Mouse (Mus musculus): ENCODE data around the gene Tmem163.

Tmem163 gene

DNA sequence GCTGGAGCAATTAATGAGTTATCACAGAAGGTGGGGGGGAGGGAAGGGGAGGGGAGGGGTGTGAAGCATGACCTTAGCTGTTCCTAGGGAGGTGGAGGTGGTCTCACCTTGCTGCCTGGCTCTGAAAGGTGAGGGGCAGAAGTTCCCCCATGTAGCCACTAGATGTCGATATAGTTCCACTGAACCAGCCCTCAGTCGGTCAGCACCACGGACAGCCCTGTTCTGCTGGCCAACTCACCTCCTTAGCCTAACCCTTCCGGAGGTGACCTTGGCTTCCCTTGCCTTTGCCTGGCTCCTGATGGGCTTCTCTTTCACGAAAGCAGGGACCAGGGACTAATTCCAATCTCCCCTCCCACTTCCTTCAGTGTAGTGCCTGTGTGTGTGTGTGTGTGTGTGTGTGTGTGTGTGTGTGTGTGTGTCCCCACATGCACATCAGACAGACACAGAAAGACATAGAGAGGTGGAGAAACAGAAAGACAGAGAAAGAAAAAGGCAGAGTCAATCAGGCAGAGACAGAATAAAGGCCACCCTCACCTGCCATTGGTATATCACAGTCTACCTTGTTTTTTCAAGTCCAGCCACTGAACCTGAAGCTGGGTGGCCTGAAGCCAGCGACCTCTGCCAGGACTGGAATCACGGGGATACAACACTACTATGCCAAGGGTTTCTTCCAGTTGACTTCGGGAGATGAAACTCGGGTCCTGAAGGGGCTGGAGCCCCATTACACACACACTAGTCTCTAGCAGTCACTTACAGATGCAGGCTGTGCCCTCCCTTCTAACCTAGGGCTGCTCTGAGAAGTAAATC, 182.4 kb downstream of the Tmem163 start:
- DNase-seq: peak; percentile 82

- peak; percentile 66 for DNase-seq
Measured at GRCm38 (mm10) chr1:127487161-127487560, 192.2 kb downstream of the Tmem163 start.

GRCm38 (mm10) chr1:127484826-127485225, 194.5 kb downstream of the Tmem163 start:
- peak; percentile 68 for DNase-seq

DNA sequence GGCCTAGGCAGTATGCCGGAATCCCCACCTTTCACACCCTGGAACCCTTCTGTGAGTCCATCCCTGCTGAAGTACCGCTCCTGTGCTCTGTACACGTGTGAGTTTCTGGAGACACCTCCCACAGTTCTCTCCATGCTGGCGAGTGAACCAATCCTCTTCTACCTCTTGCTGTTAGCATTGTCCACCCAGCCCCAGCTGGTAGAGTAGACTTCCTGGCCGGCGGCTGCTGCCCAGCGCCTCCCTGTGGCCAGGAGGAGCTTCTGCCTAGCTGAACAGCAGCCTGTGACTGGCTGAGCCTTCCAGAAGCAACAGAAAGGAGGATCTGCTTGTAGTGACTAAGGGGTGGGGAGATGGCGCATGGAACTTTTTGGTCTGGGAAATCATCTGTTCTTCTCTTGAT, 195.2 kb downstream of the Tmem163 start:
- DNase-seq: peak; percentile 22

GRCm38 (mm10) chr1:127482911-127483310, 196.4 kb downstream of the Tmem163 start:
- no peak for DNase-seq

DNA sequence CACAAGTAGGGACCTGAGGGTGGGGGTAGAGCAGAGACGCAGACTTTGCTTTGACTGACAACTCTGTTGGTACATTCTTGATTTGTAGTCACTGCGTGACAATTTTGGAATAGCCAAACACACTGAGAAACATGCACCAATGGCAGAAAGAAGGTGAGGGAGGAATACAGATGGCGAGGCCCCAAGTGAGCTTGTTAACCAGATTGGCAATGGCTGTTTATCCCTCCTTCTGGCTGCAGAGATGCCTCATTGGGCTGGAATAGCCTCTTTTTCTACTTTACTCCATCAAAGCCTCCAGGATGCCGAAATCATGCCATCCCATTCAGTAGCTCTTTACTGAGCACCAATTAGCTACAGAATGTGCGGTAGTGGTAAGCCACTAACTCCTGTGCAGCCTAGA, 203.6 kb downstream of the Tmem163 start:
- DNase-seq: no peak

- no peak for DNase-seq
Measured at GRCm38 (mm10) chr1:127470175-127470574, 209.2 kb downstream of the Tmem163 start.

DNA sequence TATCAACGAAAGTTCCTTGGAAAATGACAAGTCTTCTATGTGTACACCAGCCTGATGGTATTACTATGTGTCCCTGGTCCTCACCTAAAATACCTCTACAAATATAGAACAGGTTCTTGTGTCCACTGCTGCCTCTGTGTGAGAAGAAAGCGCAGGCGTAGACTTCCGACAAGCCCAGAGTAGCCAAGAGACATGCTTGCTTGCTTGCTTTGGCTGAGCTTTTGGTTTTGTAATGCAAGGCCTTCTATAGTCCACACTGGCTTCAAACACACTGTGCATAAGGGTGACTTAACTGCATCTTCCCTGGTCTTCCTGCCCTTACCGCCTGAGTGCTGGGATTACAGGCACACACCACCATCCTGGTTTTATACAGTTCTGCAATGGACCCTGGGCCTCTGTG, 212.1 kb downstream of the Tmem163 start:
- no peak for DNase-seq

- no peak for DNase-seq
Measured at GRCm38 (mm10) chr1:127465292-127465691, 214.1 kb downstream of the Tmem163 start.

DNA sequence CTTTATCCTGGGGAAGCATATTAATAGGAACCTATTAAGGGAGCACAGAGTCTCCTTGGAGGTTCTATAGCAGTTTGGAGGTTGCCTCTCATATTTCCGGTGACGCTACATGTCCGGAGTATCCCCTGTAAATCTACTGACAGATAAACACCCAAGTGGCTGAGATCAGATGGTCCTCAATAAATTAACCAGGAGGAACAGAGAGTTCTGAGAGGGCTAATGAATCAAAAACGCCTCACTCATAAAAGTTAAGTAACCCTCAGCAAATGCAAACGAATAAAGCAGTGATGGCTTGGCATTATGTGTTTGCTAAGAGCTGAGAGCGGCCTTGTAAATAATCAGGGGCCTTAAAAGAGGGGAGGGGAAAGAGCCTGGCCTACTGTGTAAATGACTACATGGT, 215.3 kb downstream of the Tmem163 start:
- no peak for DNase-seq

DNA sequence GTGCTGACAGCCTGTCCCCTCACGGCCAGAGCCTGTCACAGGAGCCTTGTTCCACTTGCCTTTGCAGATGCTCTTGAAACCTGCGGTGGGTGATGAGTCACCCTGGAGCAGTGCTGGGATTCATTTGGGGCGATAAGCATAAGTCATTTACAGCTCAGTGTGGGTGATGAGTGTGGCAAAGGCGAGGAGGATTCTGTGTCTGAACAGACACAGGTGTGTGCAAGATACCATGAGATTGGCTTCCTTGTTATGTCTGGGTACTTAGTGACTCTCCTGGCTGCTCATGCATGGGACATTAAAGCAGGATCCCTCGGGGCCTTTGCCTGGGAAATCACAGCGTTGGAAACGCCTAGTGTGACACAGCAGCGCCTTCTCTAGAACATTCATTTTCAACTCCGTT, 218.3 kb downstream of the Tmem163 start:
- DNase-seq: no peak

GRCm38 (mm10) chr1:127459576-127459975, 219.8 kb downstream of the Tmem163 start:
- no peak for DNase-seq

DNA sequence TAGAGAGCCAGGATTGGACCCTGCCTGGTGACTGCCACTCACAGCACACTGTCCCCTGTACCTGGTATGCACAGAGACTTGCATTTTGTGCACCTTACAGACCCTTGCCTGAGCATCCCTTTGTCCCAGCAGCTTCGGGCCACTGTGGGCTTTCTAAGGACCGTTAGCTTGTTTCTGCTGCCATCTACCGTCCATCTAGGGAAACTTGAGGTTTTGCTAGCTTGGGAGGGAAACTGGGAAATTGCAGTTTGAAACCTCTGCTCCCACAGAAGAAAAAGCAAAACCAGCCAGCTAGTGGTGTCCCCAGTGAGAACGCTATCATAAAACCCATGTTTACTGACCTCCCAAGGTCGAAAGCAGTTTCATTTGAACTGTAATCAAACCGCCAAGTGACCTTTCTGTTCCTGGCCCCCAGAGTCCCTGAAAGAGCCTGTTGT, 220.3 kb downstream of the Tmem163 start:
- DNase-seq: peak; percentile 79

GRCm38 (mm10) chr1:127453397-127453796, 226.0 kb downstream of the Tmem163 start:
- no peak for DNase-seq

GRCm38 (mm10) chr1:127444836-127445485, 234.4 kb downstream of the Tmem163 start:
- peak; percentile 78 for DNase-seq

- DNase-seq: no peak
Measured at GRCm38 (mm10) chr1:127442880-127443877, 236.2 kb downstream of the Tmem163 start.

GRCm38 (mm10) chr1:127441736-127442135, 237.6 kb downstream of the Tmem163 start:
- no peak for DNase-seq

GRCm38 (mm10) chr1:127441007-127441406, 238.3 kb downstream of the Tmem163 start:
- DNase-seq: no peak

GRCm38 (mm10) chr1:127439452-127439891, 239.9 kb downstream of the Tmem163 start:
- DNase-seq: no peak

GRCm38 (mm10) chr1:127437091-127437490, 242.3 kb downstream of the Tmem163 start:
- no peak for DNase-seq
